Mouse (Mus musculus) thymus, adult 2 months (tissue): ENCODE data around the gene Inha.

ENCODE experiments used
- CTCF ChIP-seq: fragments of 200-500 bp; IDR thresholded peaks from 2 replicates; pipeline ENCODE4 v1.5.1; 2012; ENCODE audit warnings: mild to moderate bottlenecking, control low read depth, low read length, moderate library complexity, borderline replicate concordance; ENCODE audit not compliant: control insufficient read depth, poor library complexity, insufficient read depth; ENCODE audit errors: extremely low read depth
- POLR2A ChIP-seq: fragments of 200-500 bp; IDR thresholded peaks from 2 replicates; pipeline ENCODE4 v1.6.1; 2012; ENCODE audit warnings: mild to moderate bottlenecking, low read length, control low read depth, moderate library complexity; ENCODE audit not compliant: control insufficient read depth, poor library complexity, insufficient read depth; ENCODE audit errors: extremely low read depth

- no peak for TF ChIP-seq POLR2A
- no peak for TF ChIP-seq CTCF
These were observed 8.0 kb upstream of the Inha start for GRCm38 (mm10) chr1:75498897-75499296.
